ENCODE assay signal across 11 mouse cellular contexts in genomic region chr16:65816059-65816458, GRCm38 (mm10). TPM values are rescaled to one million over a fixed set of nuclear protein-coding genes. Genes with fewer than 3 reads are reported as not detected.
DNase-seq lines count a peak whose midpoint lies in the region; ATAC-seq and TF ChIP-seq lines count a peak whose summit lies in the region.
"Had no signal": no experiment of that assay in that cellular context is flagged by ENCODE, and none has a peak within 500 bp of the region (broad histone marks: within the 10 kb centered on the region; RNA-seq: fewer than 3 reads in every experiment).

No protein-coding gene starts in this region.

- peak overlapping the region; percentile 61 for H3K4me3 ChIP-seq in heart, adult 2 months
- peak overlapping the region; percentile 57 for H3K4me3 ChIP-seq in forebrain, embryonic 11.5 days (ENCODE audit: low read depth, low read length)
- peak overlapping the region; percentile 64 for H3K4me3 ChIP-seq in limb, embryonic 13.5 days
- H3K4me3 ChIP-seq in layer of hippocampus, adult 2 months = no peak overlapping the region

- H3K27me3 ChIP-seq in heart, adult 2 months (ENCODE audit: control insufficient read depth, insufficient read depth, low read length) = peaks cover 3% of the 10 kb centered on the region; the same call in 1 of the 2 replicates
- peaks cover 4% of the 10 kb centered on the region; the same call in 1 of the 2 replicates for H3K27me3 ChIP-seq in forebrain, embryonic 11.5 days (ENCODE audit: control insufficient read depth, insufficient read depth, low read length)
- peaks cover 10% of the 10 kb centered on the region for H3K27me3 ChIP-seq in limb, embryonic 13.5 days
- H3K27me3 ChIP-seq: CH12.LX had no signal

- H3K79me2 ChIP-seq in heart, adult 2 months (replicated peaks; ENCODE audit: control insufficient read depth, insufficient read depth, low read length) = no peaks in the 10 kb centered on the region

- WGBS in heart, adult 2 months = 31% methylated on average over 3 of the region's 3 CpGs
- WGBS in forebrain, embryonic 11.5 days = 18% methylated on average over 3 of the region's 3 CpGs
- 30% methylated on average over 3 of the region's 3 CpGs for WGBS in limb, embryonic 13.5 days

- TF ChIP-seq EP300 in heart, adult 2 months (IDR thresholded peaks at IDR 0.05; ENCODE audit: insufficient read depth, low read depth, low read length) = no peak

- ATAC-seq in forebrain, embryonic 11.5 days (replicated peaks; ENCODE audit: low FRiP score) = no peak
- no peak for ATAC-seq in limb, embryonic 13.5 days (ENCODE audit: low FRiP score, low read depth)

- no peaks in the 10 kb centered on the region for H3K36me3 ChIP-seq in heart, adult 2 months (ENCODE audit: control insufficient read depth, insufficient read depth, low read length)
- H3K36me3 ChIP-seq in forebrain, embryonic 11.5 days (ENCODE audit: control insufficient read depth, insufficient read depth, low read length) = no peaks in the 10 kb centered on the region
- no peaks in the 10 kb centered on the region for H3K36me3 ChIP-seq in limb, embryonic 13.5 days

- peak overlapping the region; percentile 74 for H3K27ac ChIP-seq in heart, adult 2 months
- H3K27ac ChIP-seq in forebrain, embryonic 11.5 days (ENCODE audit: low read depth, low read length) = no peak overlapping the region
- H3K27ac ChIP-seq in limb, embryonic 13.5 days = 0 out of 2 replicates have a peak overlapping the region, but pooled peaks have one; percentile 80
- no peak overlapping the region for H3K27ac ChIP-seq in layer of hippocampus, adult 2 months

- no peaks in the 10 kb centered on the region; the same call in 1 of the 2 replicates for H3K4me1 ChIP-seq in heart, adult 2 months (ENCODE audit: control insufficient read depth, insufficient read depth, low read length)
- 0 out of 2 replicates have a peak, but pooled peaks cover 6% of the 10 kb centered on the region for H3K4me1 ChIP-seq in forebrain, embryonic 11.5 days (replicated peaks; ENCODE audit: control insufficient read depth, insufficient read depth, low read length)
- 0 out of 2 replicates have a peak, but pooled peaks cover 3% of the 10 kb centered on the region for H3K4me1 ChIP-seq in limb, embryonic 13.5 days

- no peak for TF ChIP-seq CTCF in heart, adult 2 months (IDR thresholded peaks at IDR 0.05)
- TF ChIP-seq CTCF in layer of hippocampus, adult 2 months (conservative IDR thresholded peaks at IDR 0.05) = no peak

- H3K9ac ChIP-seq in heart, adult 2 months (ENCODE audit: low read depth, low read length) = no peak overlapping the region
- no peak overlapping the region; the same call in 1 of the 2 replicates for H3K9ac ChIP-seq in forebrain, embryonic 11.5 days (ENCODE audit: low read length)
- H3K9ac ChIP-seq in limb, embryonic 13.5 days = peak overlapping the region; percentile 68

- intact Hi-C loops in heart, adult 2 months (cut with DNase I) = no loop called here

- no peak for DNase-seq in heart, adult 2 months
- DNase-seq in heart, adult 8-10 months (ENCODE audit: low spot score) = no peak
- DNase-seq in 3134 (ENCODE audit: extremely low read depth, insufficient read length, low spot score) = peak; percentile 19
- no peak for DNase-seq in forebrain, embryonic 11.5 days (ENCODE audit: low spot score)
- no peak for DNase-seq in layer of hippocampus, adult 2 months (ENCODE audit: low spot score in 2 of 2)
- no peak for DNase-seq in retina, postnatal 1 day
- no peak for DNase-seq in cerebellum, postnatal 14 days
- DNase-seq: cerebellum, adult 11 months; kidney, adult 8-10 months had no signal

- TF ChIP-seq POLR2A in heart, adult 2 months (IDR thresholded peaks at IDR 0.05; ENCODE audit: insufficient read depth, low read depth, low read length) = no peak

- H3K4me2 ChIP-seq in forebrain, embryonic 11.5 days (ENCODE audit: low read depth, low read length, severe bottlenecking) = peak overlapping the region; percentile 97
- peak overlapping the region; percentile 94 for H3K4me2 ChIP-seq in limb, embryonic 13.5 days (replicated peaks)

- no peaks in the 10 kb centered on the region for H3K9me3 ChIP-seq in forebrain, embryonic 11.5 days (ENCODE audit: control insufficient read depth, low read length)
- H3K9me3 ChIP-seq in limb, embryonic 13.5 days = peaks cover 6% of the 10 kb centered on the region; the same call in 1 of the 2 replicates

RNA-seq across cellular contexts. Expression of gene Vgll3, which starts 1.0 kb away (rescaled TPM):
- total RNA-seq in heart, adult 2 months (2021) = 1 to 10 TPM; 2.1 to 4.4 TPM
- 2.5 and 3.4 TPM in 2 replicates for polyA plus RNA-seq in heart, adult 2 months (2012; rRNA removed)
- total RNA-seq in heart, adult 8-10 months (2022) = 1 to 10 TPM; 2.0 to 2.8 (median 2.4) TPM
- 2.4 and 3.6 TPM in 2 replicates for polyA plus RNA-seq in forebrain, embryonic 11.5 days (2014; fragmentation: Nextera tagmentation; extraction: Ambion mirVana)
- polyA plus RNA-seq in limb, embryonic 13.5 days (2015; fragmentation: Nextera tagmentation; extraction: Ambion mirVana) = 16.3 and 17.7 TPM in 2 replicates
- 1 to 10 TPM; 1.7 to 2.3 TPM for total RNA-seq in layer of hippocampus, adult 2 months (2021)
- total RNA-seq: CH12.LX had no signal

Comparison
In these comparisons a context has a peak if more than half of its experiments do, and no peak if none do; other contexts are left out.
1. H3K27ac ChIP-seq: peak in heart, adult 2 months (single experiment) and limb, embryonic 13.5 days (single experiment); none in forebrain, embryonic 11.5 days (single experiment) and layer of hippocampus, adult 2 months (single experiment).